Mouse (Mus musculus) cerebellum, postnatal 14 days (tissue): ENCODE data around the gene Dlgap4.

Source experiments
- DNase-seq, 2 experiments: peaks; one replicate each; pipeline ENCODE4 v3.0.0; 2021; ENCODE audit warnings: mixed read lengths in 2 of 2

Gene Dlgap4

GRCm38 (mm10) chr2:156747315-156747714, 133.8 kb downstream of the Dlgap4 start:
- DNase-seq = no peak

DNA sequence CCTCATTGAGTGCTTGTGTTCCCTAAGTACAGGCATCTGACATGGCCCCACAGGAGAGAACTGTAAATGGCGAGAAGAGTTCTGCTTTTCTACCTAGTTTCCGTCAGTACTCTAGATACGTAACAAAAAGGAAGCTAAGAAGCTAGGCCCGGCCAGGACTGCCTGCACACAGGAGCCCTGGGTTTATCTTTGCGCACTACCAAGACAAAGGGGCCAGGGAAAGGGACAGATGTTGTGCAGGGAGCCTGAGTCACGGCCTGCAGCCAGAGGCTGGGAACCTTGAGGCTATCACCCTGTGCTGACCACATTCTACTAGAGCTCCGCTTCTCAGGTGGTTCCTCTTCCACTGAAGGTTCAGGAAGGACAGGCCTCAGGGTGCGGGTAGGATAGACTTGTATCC, 136.2 kb downstream of the Dlgap4 start:
- DNase-seq = no peak

GRCm38 (mm10) chr2:156756937-156757336, 143.4 kb downstream of the Dlgap4 start:
- DNase-seq = no peak

DNA sequence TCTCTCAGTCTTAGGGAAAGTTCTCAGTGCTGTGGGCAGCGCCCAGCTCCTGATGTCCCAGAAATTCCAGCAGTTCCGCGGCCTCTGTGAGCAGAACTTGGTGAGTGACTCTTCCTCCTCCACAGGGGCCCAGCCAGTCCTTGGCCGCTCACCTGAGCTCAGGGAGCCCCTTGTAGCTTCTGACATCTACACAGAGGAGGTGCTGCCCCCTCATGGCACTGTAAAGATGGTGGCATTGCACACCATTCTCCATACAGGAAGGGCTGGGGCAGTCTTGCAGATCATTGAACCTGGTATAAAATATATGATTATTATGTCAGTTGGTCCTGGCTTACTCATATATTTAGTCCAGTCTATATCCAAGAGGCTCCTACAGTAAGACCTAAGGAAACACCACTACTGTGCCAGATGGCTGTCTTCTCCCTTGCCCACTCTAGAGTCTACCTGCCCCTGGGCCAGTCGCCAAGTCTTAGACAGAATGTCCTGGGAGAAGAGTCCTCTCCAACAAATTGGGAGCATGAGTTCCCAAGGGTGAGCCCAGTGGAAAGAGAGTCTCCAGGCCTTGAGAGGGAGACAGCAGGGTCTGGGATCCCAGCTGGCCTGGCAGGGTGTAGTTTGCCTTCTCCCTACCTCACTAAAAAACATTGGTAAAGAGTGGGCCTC, 147.5 kb downstream of the Dlgap4 start:
- peak; percentile 68 to 71 for DNase-seq

DNA sequence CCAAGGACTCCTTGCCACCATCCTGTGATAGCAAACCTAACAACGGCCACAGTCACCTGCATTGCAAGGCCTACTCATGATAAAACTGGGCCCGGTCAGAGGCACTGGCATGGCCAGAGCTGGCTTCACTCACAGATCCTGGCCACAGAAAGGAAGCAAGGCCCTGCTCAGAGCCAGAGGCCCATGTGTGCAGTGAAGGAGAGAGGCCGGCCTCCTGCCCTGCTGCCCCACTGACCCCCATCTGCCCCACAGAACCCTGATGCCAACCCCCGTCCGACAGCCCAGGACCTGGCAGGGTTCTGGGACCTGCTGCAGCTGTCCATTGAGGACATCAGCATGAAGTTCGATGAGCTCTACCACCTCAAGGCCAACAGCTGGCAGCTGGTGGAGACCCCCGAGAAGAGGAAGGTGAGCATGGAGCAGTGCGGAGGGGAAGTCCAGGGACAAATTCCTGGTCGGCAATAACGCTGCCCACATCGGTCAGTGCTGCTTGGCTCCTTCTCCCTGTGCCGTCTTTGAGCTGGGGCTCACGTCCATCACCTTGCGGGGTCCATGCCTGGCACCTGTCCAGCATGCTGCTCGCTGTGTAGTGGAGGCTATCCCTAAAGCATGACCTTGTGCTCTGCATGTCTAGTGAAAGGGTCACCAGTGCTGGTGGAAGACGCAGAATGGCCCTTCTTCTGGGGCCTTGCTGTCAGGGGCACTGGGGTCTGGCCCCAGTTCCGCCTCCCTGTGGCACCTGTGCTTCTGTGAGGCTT, 148.2 kb downstream of the Dlgap4 start:
- DNase-seq = peak; percentile 52 to 59

DNA sequence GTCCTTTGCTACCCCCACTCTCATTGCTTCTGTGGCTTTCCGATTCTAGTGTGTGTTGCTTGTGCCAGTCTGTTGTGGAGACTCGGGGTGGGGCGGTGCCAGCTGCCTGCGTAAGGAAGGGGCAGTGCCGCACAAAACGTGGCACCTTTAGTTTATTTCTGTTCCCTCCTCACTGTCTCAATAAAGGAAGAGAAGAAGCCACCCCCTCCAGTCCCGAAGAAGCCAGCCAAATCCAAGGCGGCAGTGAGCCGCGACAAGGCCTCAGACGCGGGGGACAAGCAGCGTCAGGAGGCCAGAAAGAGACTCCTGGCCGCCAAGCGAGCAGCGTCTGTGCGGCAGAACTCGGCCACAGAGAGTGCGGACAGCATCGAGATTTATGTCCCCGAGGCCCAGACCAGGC, 149.0 kb downstream of the Dlgap4 start:
- DNase-seq = peak; percentile 43 to 44

DNA sequence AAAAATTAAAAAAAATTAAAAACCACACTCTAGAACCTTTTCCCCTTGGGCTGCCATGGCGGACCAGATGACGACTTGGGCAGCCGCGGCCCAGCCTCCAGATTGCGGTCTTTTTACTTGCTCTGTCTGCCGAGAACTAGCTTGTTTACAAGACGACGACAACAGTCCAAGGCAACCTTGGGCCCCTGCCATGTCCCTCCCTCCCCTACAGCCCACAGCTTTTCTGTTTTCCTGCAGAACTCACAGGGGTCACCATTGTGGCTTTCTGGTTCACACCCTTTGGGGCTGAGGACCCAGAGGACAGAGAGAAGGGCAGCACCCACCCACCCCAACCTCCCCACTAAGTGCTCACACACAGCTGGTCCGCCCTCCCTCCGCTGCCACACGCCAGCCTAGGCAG, 149.6 kb downstream of the Dlgap4 start:
- peak; percentile 68 to 81 for DNase-seq

DNA sequence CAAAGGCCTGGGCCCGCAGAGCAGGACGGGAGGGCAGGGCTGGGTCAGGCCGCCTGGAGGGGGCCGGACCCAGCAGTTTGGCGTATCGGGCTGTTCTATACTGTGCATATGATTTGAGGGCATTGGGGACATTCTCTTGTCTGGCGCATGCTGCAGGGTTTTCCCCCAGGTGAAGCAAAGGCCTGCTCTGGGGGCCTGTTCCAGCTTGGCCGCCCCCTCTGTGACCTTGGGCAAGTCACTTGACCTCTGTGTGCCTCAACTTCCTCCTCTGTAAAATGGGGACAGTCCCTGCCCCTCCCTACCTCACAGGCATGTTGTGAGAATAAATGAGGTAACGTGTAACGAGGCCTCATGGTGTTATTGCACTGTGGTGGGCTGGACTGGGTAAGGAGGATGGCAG, 150.5 kb downstream of the Dlgap4 start:
- no peak for DNase-seq

GRCm38 (mm10) chr2:156764747-156765146, 151.2 kb downstream of the Dlgap4 start:
- no peak for DNase-seq

DNA sequence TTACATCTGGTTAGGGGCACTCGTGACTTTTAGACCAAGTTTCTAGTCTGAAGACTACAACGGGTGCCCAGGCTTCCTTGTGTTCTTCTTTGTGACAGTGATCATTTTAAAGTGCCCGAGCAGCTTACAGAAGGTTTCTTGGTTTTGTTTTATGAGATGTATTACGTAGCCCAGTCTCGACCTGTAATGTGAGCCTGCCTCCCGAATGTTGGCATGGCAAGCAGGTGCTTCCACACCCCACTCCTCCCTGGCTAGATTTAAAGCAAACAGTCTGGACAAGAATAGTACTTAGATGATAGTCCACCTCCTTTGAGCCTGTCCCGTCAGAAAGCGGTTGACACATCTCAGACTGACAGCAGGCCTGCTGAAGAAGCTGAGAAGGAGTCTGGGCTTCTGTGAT, 152.1 kb downstream of the Dlgap4 start:
- no peak for DNase-seq

GRCm38 (mm10) chr2:156766227-156767019, 152.9 kb downstream of the Dlgap4 start:
- peak; percentile 38 to 50 for DNase-seq

DNA sequence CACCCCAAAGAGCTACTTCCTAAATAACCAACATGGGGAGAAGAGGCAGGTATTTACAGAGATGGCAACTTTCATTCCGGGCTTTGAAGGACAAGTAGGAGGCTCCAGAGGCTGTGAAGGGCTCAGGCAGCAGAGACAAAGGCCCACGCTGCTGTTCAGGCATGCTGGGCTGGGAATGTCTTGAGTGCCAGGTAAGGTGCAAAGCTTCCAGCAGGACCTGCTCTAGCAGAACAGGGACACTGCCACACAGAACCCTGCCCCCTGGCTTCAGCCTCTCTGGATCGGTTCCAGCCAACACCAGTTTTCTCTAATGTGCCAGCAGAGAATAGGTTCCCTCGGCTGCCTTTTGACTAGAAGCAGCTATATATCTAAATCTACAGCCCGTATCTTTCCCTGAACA, 153.6 kb downstream of the Dlgap4 start:
- peak; percentile 36 to 39 for DNase-seq

GRCm38 (mm10) chr2:156769274-156769673, 155.8 kb downstream of the Dlgap4 start:
- no peak for DNase-seq

DNA sequence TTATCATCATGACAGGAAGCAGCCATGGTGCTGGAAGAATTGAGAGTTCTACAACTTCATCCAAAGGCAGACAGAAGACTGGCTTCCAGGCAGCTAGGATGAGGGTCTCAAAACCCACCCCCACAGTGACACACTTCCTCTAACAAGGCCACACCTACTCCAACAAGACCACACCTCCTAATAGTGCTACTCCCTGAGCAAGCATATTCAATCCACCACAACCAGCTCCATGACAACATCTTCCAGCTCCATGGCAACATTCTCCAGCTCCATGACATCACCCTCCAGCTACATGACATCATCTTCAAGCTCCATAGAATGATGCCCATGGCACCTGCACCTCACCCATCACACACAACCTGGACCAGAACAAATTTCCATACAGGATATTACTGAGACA, 160.0 kb downstream of the Dlgap4 start:
- no peak for DNase-seq

DNA sequence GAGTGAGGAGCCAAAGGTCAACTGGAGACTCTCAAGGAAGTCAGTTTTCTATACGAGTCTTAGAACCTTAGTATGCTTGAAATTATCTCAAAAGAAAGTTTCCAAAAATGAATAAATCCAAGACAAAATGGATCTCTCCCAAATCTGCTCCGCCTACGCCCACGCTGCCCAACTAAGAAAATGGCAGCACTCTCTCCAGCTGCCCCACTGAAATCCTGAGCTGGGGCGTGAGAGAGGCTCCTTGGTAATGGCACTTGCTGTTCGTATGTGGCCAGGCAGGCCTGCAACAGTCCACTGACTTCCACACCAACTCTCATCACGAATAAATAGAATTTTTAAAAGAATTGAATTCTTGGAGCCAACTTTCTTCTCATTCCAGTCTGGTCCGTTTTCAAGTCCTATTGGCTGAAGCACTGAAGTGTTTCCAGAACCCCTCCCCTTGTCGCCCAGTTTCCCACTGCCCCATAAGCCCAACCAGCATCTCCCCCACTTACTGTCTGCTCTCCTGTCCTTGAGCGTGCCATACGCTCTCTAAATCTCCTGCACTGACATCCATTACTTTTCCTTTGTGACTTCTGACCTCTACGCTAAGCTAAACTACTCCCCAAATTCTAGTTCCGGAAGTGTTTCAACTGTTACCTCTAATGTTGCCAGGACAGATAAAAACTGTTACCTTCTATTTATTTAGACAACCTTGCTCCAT, 160.7 kb downstream of the Dlgap4 start:
- no peak for DNase-seq

DNA sequence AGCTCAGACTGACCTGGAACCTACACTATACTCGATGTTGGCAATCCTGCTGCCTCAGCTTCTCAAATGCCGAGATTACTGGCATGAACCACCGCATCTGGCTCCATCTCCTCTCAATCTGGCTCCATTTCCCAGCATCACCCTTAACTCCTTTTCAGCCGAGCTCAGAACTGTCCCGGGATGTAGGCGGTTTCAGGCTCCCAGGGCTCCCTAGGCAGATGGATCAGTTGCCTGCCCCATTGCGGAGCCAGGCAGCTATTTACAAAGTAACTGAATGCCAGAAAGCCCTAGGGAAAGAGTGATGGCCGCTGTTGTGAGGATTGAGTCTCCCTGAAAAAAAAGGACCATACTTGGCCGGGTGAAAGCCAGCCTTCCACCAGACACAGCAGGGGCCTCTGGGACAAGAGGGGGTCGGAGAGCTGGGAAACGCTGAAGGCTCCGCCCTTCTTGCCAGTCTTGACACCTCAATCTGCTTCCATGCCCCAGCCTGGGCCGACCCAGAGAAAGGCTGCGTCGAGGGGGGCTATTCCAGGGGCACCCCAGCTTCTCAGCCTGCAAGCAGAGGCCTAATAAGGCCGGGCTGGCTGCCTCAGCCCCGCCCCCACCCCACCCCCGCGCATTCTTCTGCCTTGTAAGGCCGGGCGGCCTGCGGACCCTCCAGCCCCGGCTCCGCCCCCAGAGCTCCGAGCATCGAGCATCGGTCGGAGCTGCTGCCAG, 161.4 kb downstream of the Dlgap4 start, which contains the start of gene Myl9:
TSS of gene Myl9 (plus strand) at position 683 of the 717 bp plus-strand sequence.
- no peak for DNase-seq

DNA sequence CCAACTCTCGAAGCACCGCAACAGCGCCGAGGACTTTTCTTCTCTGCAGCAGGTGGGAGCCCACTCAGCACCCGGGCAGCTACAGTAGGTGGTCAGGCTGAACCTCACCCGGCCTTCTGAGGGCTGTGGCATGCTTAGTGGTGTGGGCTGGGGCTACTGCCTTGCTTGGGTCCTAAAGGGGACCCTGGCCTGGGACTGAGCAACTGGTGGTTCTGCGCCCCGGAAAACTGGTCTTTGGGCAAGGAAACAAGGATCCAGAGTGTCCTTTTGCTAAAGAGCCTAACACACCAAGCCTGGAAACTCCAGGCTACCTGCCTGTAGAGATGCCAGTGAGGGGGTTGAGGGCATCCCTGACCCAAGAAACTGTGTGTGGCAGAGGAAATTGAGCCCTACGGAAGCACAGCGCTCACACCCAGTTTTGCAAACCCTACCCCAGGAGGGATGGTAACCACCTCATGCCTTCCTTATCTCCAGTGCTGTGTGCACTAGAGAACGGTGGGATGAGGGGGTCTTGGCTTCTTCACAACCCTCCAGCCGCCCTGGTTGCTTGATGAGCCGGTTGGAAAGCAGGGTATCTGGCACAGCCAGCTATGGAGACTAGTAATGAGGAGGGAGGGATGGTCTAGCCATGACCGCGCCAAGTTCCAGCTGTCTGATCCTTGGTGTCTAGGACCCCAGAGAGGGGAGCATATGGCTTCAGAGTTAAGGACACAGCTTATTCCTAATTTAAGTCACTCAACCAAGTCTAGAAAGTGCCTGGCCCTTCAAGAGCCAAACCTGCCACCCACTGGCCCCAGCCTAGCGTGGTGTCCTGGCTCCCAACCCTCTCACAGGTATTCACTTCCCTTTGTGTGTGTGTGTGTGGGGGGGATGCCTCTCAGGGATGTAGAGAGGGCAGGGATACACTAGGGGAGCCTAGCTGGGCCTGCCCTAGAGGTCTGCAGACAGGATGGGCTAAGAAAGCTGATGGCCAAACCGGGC, 162.2 kb downstream of the Dlgap4 start:
- DNase-seq = no peak

- DNase-seq = no peak
These were observed 163.4 kb downstream of the Dlgap4 start for GRCm38 (mm10) chr2:156776907-156777306.

GRCm38 (mm10) chr2:156777326-156778004, 164.0 kb downstream of the Dlgap4 start:
- DNase-seq = no peak

GRCm38 (mm10) chr2:156778571-156778970, 165.1 kb downstream of the Dlgap4 start:
- DNase-seq = no peak
